Mouse (Mus musculus) ES-CJ7 (cell line): Measurements from ENCODE around the gene H2-Ab1.

Experiments
- DNase-seq: peaks from one replicate; pipeline ENCODE4 v3.0.0; 2011; ENCODE audit warnings: low read depth, low spot score

H2-Ab1 gene

DNA sequence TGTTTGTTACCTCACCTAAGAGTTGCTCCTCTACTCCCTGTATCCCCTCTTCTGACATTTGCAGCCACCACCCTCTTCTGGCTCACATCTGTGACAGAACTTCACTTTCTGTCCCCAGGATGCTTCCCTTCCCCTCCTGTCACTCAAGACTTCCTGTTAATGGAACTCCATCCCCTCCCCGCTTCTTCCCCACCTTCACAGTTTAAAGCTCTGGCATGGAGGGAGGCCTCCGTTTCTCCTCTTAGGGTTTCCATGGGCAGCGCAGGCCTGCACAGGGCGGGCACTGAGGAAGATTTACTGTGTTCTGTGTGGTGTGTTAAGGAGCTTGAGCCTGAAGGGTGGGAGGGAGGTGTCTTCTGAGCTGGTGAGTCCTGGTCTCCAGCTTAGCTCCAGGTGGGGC lies 50.7 kb downstream of the H2-Ab1 start:
- no peak for DNase-seq

DNA sequence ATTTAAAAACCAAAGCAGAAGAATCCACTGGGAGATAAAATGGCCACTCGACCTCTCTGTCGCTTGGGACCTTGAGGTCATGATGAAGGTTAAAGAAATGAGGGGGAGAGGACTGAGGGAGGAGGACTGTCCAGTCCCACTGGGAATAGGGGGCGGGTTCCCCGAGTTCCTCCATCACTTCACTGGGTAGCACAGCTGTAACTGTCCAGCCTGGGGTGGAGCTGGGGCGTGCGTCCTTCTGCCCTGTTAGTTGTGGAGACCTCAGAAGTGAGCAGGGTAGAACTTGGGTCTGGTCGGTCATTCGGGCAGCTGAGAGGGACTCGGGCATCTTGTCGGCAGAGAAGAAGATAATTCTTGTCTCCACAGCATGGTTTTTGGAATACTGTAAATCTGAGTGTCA lies 51.7 kb downstream of the H2-Ab1 start:
- DNase-seq: no peak

DNA sequence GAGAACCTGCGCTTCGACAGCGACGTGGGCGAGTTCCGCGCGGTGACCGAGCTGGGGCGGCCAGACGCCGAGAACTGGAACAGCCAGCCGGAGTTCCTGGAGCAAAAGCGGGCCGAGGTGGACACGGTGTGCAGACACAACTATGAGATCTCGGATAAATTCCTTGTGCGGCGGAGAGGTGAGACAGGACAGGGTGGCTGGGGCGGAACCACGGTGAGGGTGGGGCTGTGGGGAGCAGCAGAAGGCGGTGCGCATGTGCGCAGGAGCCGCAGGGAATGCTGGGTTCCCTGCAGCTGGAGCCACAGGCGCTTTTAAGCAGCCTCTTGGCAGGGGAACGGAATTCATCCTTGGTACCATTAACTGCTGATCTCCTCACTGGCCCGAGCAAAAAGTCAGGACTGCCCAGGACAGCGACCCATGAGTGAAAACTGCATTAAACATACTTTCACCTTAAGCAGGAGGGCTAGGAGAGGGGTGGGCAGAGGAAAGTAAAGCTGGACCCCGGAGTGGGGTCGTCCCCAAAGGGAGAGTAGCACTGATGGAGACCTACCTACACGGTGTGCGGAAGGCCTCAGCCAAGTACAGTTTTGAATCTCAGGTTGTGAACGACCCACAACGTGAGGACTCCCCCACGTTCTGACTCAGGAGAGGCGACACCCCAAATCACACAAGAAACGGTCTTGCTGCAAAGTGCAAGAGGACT lies 52.3 kb downstream of the H2-Ab1 start:
- no peak for DNase-seq

DNA sequence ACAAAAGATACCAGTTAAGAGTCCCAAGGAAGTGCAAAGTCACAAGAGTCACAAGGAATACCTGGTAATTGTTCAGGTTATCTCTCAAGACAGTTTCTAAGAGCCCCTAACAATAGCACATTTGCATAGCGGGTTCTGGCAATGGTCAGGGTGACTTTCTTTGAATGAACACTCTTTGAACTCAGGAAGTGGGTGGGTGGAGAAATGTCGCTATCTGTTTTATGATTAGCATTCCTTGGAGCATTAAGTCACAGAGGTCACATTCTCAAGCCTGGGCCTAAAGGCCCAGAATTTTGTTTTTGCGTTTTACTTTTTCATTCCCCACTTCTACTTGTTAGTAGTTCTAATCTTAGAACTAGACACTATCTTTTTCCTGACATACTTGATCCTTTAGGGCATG lies 53.0 kb downstream of the H2-Ab1 start:
- DNase-seq: peak; percentile 19

DNA sequence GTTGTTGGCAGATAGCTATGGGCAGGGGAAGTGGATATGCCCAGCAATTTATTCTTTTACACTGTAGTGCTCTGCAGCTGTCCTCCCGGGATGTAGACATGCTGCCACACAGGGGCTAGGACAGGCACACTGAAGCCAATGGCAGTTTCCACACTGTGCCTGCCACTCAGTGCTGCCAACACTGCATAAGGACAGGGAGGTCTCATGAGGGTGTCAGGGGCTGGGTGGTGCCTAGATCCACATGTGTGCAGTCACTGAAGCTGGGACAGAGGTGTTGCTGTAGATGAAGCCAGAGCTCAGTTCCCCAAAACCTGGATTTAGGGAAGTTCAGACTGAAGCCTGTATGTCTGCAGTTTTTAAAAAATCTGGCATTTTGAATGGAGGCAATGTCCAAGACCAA lies 54.7 kb downstream of the H2-Ab1 start:
- DNase-seq: no peak

DNA sequence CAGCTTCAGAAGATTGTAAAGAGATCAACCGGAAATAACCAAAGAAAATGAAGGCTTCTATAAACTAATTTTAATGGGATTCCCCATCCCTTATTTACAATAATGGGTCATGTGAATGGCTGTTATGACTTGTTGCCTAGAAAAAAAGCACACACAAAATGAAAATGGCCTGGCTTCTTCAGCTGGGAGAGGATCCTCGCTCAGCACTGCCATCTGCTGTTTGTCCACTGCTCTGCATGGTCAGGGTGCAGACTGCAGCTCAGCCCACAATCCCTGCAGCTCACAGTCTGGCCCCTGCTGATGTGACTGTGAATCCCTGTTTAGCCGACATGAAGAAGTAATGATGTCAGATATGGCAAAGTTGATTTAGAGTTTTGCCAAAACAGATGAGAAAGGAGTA lies 55.9 kb downstream of the H2-Ab1 start:
- peak; percentile 78 for DNase-seq

DNA sequence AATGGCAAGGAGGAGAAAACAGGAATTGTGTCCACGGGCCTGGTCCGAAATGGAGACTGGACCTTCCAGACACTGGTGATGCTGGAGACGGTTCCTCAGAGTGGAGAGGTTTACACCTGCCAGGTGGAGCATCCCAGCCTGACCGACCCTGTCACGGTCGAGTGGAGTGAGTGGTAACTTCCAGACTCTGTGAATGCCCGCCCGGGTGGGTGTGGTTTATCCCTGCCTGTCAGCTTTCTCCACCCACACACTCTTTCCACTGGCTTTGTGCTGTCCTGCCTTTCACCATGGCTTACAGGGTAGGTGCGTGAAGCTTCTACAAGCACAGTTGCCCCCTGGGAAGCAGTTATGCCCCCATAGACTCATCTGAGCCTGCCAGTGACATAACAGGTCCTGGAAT lies 56.8 kb downstream of the H2-Ab1 start:
- DNase-seq: no peak

DNA sequence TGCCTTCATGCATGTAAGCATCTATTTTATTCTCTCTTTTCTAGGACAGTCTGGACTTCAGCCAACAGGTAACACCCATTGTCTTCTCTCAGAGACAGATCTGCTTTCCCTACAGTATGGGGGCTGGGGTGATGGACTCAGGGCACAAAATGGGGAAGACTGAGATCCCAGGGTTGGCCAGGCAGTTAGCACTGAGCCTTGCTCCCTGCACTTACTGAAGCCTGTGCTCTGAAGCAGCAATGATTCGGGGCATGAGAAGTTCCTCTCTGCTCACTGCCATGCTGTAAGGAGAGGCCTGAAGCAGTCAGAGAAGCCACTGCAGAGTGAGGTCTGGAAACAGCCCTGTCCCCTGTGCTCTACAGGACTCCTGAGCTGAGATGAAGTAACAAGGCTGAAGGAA lies 58.0 kb downstream of the H2-Ab1 start:
- DNase-seq: no peak

DNA sequence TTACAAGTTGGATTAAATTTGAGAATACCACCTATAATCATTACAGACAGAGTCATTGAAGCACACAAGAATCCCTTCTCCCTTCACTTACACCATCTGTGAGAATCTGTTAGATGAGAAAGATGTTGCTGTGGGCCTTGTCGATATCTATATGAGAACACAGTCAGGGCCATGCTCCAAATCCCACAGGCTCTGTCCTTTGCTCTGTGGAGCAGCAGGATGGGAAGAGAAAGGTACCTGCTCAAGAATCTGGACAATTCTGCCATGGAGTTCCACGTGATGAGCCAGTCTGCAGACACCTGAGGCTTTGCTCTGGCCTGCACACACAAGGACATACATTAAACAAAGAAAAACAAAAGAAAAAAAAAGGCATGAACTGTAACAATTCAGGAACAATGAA lies 59.2 kb downstream of the H2-Ab1 start:
- DNase-seq: no peak

DNA sequence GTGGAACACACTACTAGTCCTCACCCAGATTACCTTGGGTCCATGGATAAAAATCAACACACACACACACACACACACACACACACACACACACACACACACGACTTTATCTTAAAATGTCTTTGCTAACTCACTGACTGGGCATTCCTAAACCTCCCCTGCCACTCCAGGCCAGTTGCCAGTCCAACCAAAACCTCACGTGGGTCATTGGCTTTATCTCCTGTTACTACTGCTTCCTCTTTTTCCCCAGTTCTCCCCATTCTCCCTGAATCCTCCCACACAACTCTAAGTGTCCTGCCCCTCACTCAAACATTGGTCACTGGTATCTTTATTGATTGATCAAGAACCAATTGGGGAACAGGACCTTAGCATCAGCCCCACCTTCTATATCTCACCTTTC lies 59.8 kb downstream of the H2-Ab1 start:
- no peak for DNase-seq
